Mouse (Mus musculus): Measurements from ENCODE around the gene Bsg. TPM values are rescaled to one million over a fixed set of nuclear protein-coding genes. Genes with fewer than 3 reads are reported as not detected.
"Not testable (repeated sequence)": the region's sequence is repeated elsewhere in the genome, so short reads cannot be mapped to it uniquely, and the experiment has no call there.

Gene Bsg
- polyA plus RNA-seq, 1 experiment from 2014 or later, result 551 TPM

- DNase-seq (ENCODE audit: low spot score), result peak; percentile 83
- H3K9me3 ChIP-seq (ENCODE audit: control insufficient read depth, low read length), result no peaks in the 10 kb centered on the region
- H3K27me3 ChIP-seq (ENCODE audit: control insufficient read depth, insufficient read depth, low read length), result no peaks in the 10 kb centered on the region
- no peak overlapping the region for H3K27ac ChIP-seq (ENCODE audit: low read depth, low read length)
- 70% methylated on average over 13 of the region's 13 CpGs for WGBS
- peak; percentile 52 for ATAC-seq (replicated peaks; ENCODE audit: low FRiP score)
- no peak overlapping the region for H3K9ac ChIP-seq (ENCODE audit: low read length)
- no peaks in the 10 kb centered on the region for H3K36me3 ChIP-seq (ENCODE audit: control insufficient read depth, insufficient read depth, low read length)
- H3K4me3 ChIP-seq (ENCODE audit: low read depth, low read length), result no peak overlapping the region
- H3K4me1 ChIP-seq (replicated peaks; ENCODE audit: control insufficient read depth, insufficient read depth, low read length), result no peaks in the 10 kb centered on the region
- no peak overlapping the region for H3K4me2 ChIP-seq (ENCODE audit: low read depth, low read length, severe bottlenecking)
These were observed 8.8 kb upstream of the Bsg start for GRCm38 (mm10) chr10:79695231-79696128.

GRCm38 (mm10) chr10:79696129-79696651, 8.1 kb upstream of the Bsg start:
- no peak overlapping the region for H3K27ac ChIP-seq (ENCODE audit: low read depth, low read length)
- 67% methylated on average over 9 of the region's 9 CpGs for WGBS

GRCm38 (mm10) chr10:79697916-79698315, 6.4 kb upstream of the Bsg start:
- Histone ChIP-seq H3K4me1 (replicated peaks; ENCODE audit: control insufficient read depth, insufficient read depth, low read length) (no peaks in the 10 kb centered on the region), H3K27ac (ENCODE audit: low read depth, low read length) (no peak overlapping the region), H3K27me3 (ENCODE audit: control insufficient read depth, insufficient read depth, low read length) (no peaks in the 10 kb centered on the region), H3K9ac (ENCODE audit: low read length) (no peak overlapping the region), H3K9me3 (ENCODE audit: control insufficient read depth, low read length) (no peaks in the 10 kb centered on the region), H3K4me3 (ENCODE audit: low read depth, low read length) (no peak overlapping the region), H3K36me3 (ENCODE audit: control insufficient read depth, insufficient read depth, low read length) (no peaks in the 10 kb centered on the region), H3K4me2 (ENCODE audit: low read depth, low read length, severe bottlenecking) (no peak overlapping the region)
- DNase-seq (ENCODE audit: low spot score) (no peak), ATAC-seq (replicated peaks; ENCODE audit: low FRiP score) (no peak)
- 89% methylated on average over 6 of the region's 6 CpGs for WGBS

More at GRCm38 (mm10) chr10:79696129-79696651, 8.1 kb upstream of the Bsg start:
- Histone ChIP-seq H3K4me1 (replicated peaks; ENCODE audit: control insufficient read depth, insufficient read depth, low read length) (no peaks in the 10 kb centered on the region), H3K27me3 (ENCODE audit: control insufficient read depth, insufficient read depth, low read length) (no peaks in the 10 kb centered on the region), H3K9ac (ENCODE audit: low read length) (no peak overlapping the region), H3K9me3 (ENCODE audit: control insufficient read depth, low read length) (no peaks in the 10 kb centered on the region), H3K36me3 (ENCODE audit: control insufficient read depth, insufficient read depth, low read length) (no peaks in the 10 kb centered on the region), H3K4me2 (ENCODE audit: low read depth, low read length, severe bottlenecking) (no peak overlapping the region), H3K4me3 (ENCODE audit: low read depth, low read length) (no peak overlapping the region)
- DNase-seq (ENCODE audit: low spot score) (no peak), ATAC-seq (replicated peaks; ENCODE audit: low FRiP score) (no peak)

- H3K4me2 ChIP-seq (ENCODE audit: low read depth, low read length, severe bottlenecking), result no peak overlapping the region
- H3K27ac ChIP-seq (ENCODE audit: low read depth, low read length), result no peak overlapping the region
- 93% methylated on average over 6 of the region's 6 CpGs for WGBS
- ATAC-seq (replicated peaks; ENCODE audit: low FRiP score) (no peak), DNase-seq (ENCODE audit: low spot score) (no peak)
- H3K36me3 ChIP-seq (ENCODE audit: control insufficient read depth, insufficient read depth, low read length), result no peaks in the 10 kb centered on the region
- no peak overlapping the region for H3K9ac ChIP-seq (ENCODE audit: low read length)
- no peak overlapping the region for H3K4me3 ChIP-seq (ENCODE audit: low read depth, low read length)
- H3K4me1 ChIP-seq (replicated peaks; ENCODE audit: control insufficient read depth, insufficient read depth, low read length), result no peaks in the 10 kb centered on the region
- H3K9me3 ChIP-seq (ENCODE audit: control insufficient read depth, low read length), result no peaks in the 10 kb centered on the region
- H3K27me3 ChIP-seq (ENCODE audit: control insufficient read depth, insufficient read depth, low read length), result no peaks in the 10 kb centered on the region
These were observed 5.8 kb upstream of the Bsg start for GRCm38 (mm10) chr10:79698459-79698858.

- no peak overlapping the region for H3K4me3 ChIP-seq (ENCODE audit: low read depth, low read length)
- H3K4me1 ChIP-seq (replicated peaks; ENCODE audit: control insufficient read depth, insufficient read depth, low read length), result peaks cover 8% of the 10 kb centered on the region
- no peaks in the 10 kb centered on the region for H3K36me3 ChIP-seq (ENCODE audit: control insufficient read depth, insufficient read depth, low read length)
- 59% methylated on average over 7 of the region's 7 CpGs for WGBS
- no peak overlapping the region for H3K27ac ChIP-seq (ENCODE audit: low read depth, low read length)
- no peak overlapping the region for H3K9ac ChIP-seq (ENCODE audit: low read length)
- DNase-seq (ENCODE audit: low spot score) (no peak), ATAC-seq (replicated peaks; ENCODE audit: low FRiP score) (no peak)
- no peaks in the 10 kb centered on the region for H3K27me3 ChIP-seq (ENCODE audit: control insufficient read depth, insufficient read depth, low read length)
- H3K4me2 ChIP-seq (ENCODE audit: low read depth, low read length, severe bottlenecking), result no peak overlapping the region
- no peaks in the 10 kb centered on the region for H3K9me3 ChIP-seq (ENCODE audit: control insufficient read depth, low read length)
These were observed 3.6 kb upstream of the Bsg start for GRCm38 (mm10) chr10:79700676-79701075.

- Histone ChIP-seq H3K9me3 (ENCODE audit: control insufficient read depth, low read length) (no peaks in the 10 kb centered on the region), H3K4me3 (ENCODE audit: low read depth, low read length) (no peak overlapping the region), H3K36me3 (ENCODE audit: control insufficient read depth, insufficient read depth, low read length) (no peaks in the 10 kb centered on the region), H3K9ac (ENCODE audit: low read length) (no peak overlapping the region), H3K4me2 (ENCODE audit: low read depth, low read length, severe bottlenecking) (no peak overlapping the region), H3K27ac (ENCODE audit: low read depth, low read length) (no peak overlapping the region), H3K27me3 (ENCODE audit: control insufficient read depth, insufficient read depth, low read length) (no peaks in the 10 kb centered on the region), H3K4me1 (replicated peaks; ENCODE audit: control insufficient read depth, insufficient read depth, low read length) (peaks cover 13% of the 10 kb centered on the region)
- DNase-seq (ENCODE audit: low spot score), result no peak
- ATAC-seq (replicated peaks; ENCODE audit: low FRiP score), result no peak
- WGBS, result 64% methylated on average over 10 of the region's 10 CpGs
These were observed 2.7 kb upstream of the Bsg start for GRCm38 (mm10) chr10:79701443-79702129.

GRCm38 (mm10) chr10:79702970-79703369, 1.3 kb upstream of the Bsg start:
- H3K27me3 ChIP-seq (ENCODE audit: control insufficient read depth, insufficient read depth, low read length); ATAC-seq (replicated peaks; ENCODE audit: low FRiP score); H3K9me3 ChIP-seq (ENCODE audit: control insufficient read depth, low read length); H3K27ac ChIP-seq (ENCODE audit: low read depth, low read length); H3K4me2 ChIP-seq (ENCODE audit: low read depth, low read length, severe bottlenecking); H3K36me3 ChIP-seq (ENCODE audit: control insufficient read depth, insufficient read depth, low read length); DNase-seq (ENCODE audit: low spot score); H3K4me3 ChIP-seq (ENCODE audit: low read depth, low read length); H3K9ac ChIP-seq (ENCODE audit: low read length): not testable (repeated sequence)
- peaks cover 16% of the 10 kb centered on the region for H3K4me1 ChIP-seq (replicated peaks; ENCODE audit: control insufficient read depth, insufficient read depth, low read length)
- WGBS, result 93% methylated on average over 3 of the region's 4 CpGs

GRCm38 (mm10) chr10:79703541-79703940, 750 bp upstream of the Bsg start:
- WGBS, result 75% methylated on average over 10 of the region's 10 CpGs
- ATAC-seq (replicated peaks; ENCODE audit: low FRiP score), result no peak; the same call in 1 of the 2 replicates

More at GRCm38 (mm10) chr10:79703541-79703940, 750 bp upstream of the Bsg start:
- Histone ChIP-seq H3K36me3 (ENCODE audit: control insufficient read depth, insufficient read depth, low read length) (no peaks in the 10 kb centered on the region), H3K9me3 (ENCODE audit: control insufficient read depth, low read length) (no peaks in the 10 kb centered on the region), H3K27me3 (ENCODE audit: control insufficient read depth, insufficient read depth, low read length) (no peaks in the 10 kb centered on the region), H3K4me3 (ENCODE audit: low read depth, low read length) (peak overlapping the region; percentile 84), H3K9ac (ENCODE audit: low read length) (peak overlapping the region; percentile 41; the same call in 1 of the 2 replicates), H3K4me2 (ENCODE audit: low read depth, low read length, severe bottlenecking) (peak overlapping the region; percentile 73; the same call in 1 of the 2 replicates), H3K27ac (ENCODE audit: low read depth, low read length) (no peak overlapping the region), H3K4me1 (replicated peaks; ENCODE audit: control insufficient read depth, insufficient read depth, low read length) (peaks cover 16% of the 10 kb centered on the region)
- DNase-seq (ENCODE audit: low spot score), result no peak

Measured in forebrain, embryonic 11.5 days (tissue).